Mouse (Mus musculus): ENCODE measurements around the gene Ddc.

DNA sequence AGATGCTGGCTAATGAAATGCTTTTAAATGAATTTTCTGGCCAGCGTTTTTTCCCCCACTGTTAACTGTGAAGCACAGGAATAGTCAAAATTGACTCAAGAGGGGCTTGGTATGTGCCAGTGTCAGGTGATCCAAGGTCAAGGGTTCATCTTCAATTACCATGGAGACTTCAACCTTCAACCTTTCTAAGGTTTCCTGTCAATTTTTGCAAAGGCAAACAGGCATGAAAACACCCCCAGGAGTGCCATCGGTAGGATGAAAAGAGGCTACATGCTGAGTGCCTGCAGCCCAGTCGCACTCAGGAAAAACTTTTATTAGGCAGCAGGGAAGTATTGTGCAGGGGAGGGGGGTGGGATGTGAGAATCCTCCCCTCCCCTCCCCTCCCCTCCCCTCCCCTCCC, 12.0 kb downstream of the Ddc start:
- TF ChIP-seq CTCF (IDR thresholded peaks at IDR 0.05) (no peak), EP300 (IDR thresholded peaks at IDR 0.05; ENCODE audit: insufficient read depth, low read depth, low read length) (no peak), POLR2A (IDR thresholded peaks at IDR 0.05; ENCODE audit: insufficient read depth, low read depth, low read length) (no peak)
